Mouse (Mus musculus): ENCODE measurements at regions not wholly inside any gene's neighbourhood (a gene's known extent, or its start where the extent isn't known, plus 50 kb on each side); places are given as distances from the start of the nearest gene placed in this dataset.
"Not testable (repeated sequence)": the region's sequence is repeated elsewhere in the genome, so short reads cannot be mapped to it uniquely, and the experiment has no call there.

DNA sequence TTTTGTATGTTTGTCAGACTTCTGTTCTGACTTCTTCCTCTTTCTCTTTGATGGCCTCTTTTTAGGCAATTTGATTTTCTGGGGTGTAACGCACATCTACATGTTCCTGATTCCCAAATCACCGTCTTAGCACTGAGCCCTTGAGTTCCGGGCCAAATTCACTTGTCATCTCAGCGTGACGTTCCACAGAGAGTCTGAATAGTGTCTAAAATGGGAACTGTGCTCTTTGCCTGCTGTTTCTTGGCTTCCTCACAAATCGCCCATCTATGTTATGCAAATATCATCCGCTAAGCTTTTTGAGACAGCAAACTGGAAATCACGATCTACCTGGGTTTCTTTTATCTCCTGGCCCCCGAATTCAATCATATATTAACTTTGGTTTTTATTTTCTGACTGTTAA lies 223.8 kb upstream of the Gm6793 start:
- Histone ChIP-seq H3K4me3 (ENCODE audit: control insufficient read depth in 1 of 2, insufficient read depth in 1 of 2, low read depth in 2 of 2, low read length in 2 of 2) (no peak overlapping the region), H3K36me3 (ENCODE audit: control insufficient read depth in 1 of 2, insufficient read depth in 2 of 2, low read length in 2 of 2) (no peaks in the 10 kb centered on the region), H3K9me3 (replicated peaks; ENCODE audit: insufficient read depth, low read length) (no peaks in the 10 kb centered on the region), H3K9ac (ENCODE audit: control insufficient read depth, low read depth, low read length, poor library complexity, severe bottlenecking) (no peak overlapping the region), H3K27ac (ENCODE audit: control insufficient read depth, low read depth, low read length) (no peak overlapping the region), H3K4me1 (ENCODE audit: control insufficient read depth in 1 of 2, insufficient read depth in 2 of 2, low read length in 2 of 2) (no peaks in the 10 kb centered on the region), H3K79me2 (ENCODE audit: control insufficient read depth, insufficient read depth, low read length, poor library complexity) (no peaks in the 10 kb centered on the region), H3K27me3 (ENCODE audit: control insufficient read depth in 1 of 2, insufficient read depth in 2 of 2, low read length in 2 of 2) (no peaks in the 10 kb centered on the region)
- TF ChIP-seq ZC3H11A (IDR thresholded peaks at IDR 0.05; ENCODE audit: low read depth, low read length): no peak
- TF ChIP-seq ETS1 (IDR thresholded peaks at IDR 0.05; ENCODE audit: low read depth, low read length): no peak
- no peak for TF ChIP-seq ZNF384 (IDR thresholded peaks at IDR 0.05; ENCODE audit: low read depth, low read length)
- TF ChIP-seq GABPA (IDR thresholded peaks at IDR 0.05; ENCODE audit: low read depth, low read length): no peak
- TF ChIP-seq NELFE (IDR thresholded peaks at IDR 0.05; ENCODE audit: low read depth, low read length): no peak
- TF ChIP-seq SMC3 (IDR thresholded peaks at IDR 0.05; ENCODE audit: low read depth, low read length): no peak
- TF ChIP-seq ZMIZ1 (IDR thresholded peaks at IDR 0.05; ENCODE audit: low read depth, low read length): no peak
- no peak for TF ChIP-seq CTCF (IDR thresholded peaks at IDR 0.05 in 2 of 3, conservative IDR thresholded peaks at IDR 0.05 in 1 of 3; ENCODE audit: control insufficient read depth in 1 of 3, insufficient read depth in 1 of 3, low read depth in 2 of 3, low read length in 3 of 3, poor library complexity in 1 of 3, severe bottlenecking in 1 of 3)
- TF ChIP-seq UBTF (IDR thresholded peaks at IDR 0.05; ENCODE audit: borderline replicate concordance, insufficient read depth, low read depth, low read length): no peak
- no peak for TF ChIP-seq JUND (IDR thresholded peaks at IDR 0.05; ENCODE audit: low read depth, low read length)
- TF ChIP-seq NRF1 (IDR thresholded peaks at IDR 0.05; ENCODE audit: insufficient read depth, low read depth, low read length, poor library complexity, severe bottlenecking): no peak
- TF ChIP-seq TBP (IDR thresholded peaks at IDR 0.05; ENCODE audit: low read depth, low read length): no peak
- TF ChIP-seq MYC (IDR thresholded peaks at IDR 0.05; ENCODE audit: low read depth, low read length): no peak
- TF ChIP-seq MAFK (IDR thresholded peaks at IDR 0.05; ENCODE audit: borderline replicate concordance, low read depth, low read length): no peak
- TF ChIP-seq CHD2 (IDR thresholded peaks at IDR 0.05; ENCODE audit: low read length): no peak
- TF ChIP-seq E2F4 (IDR thresholded peaks at IDR 0.05; ENCODE audit: borderline replicate concordance, low read depth, low read length): no peak
- no peak for TF ChIP-seq POLR2AphosphoS5 (IDR thresholded peaks at IDR 0.05; ENCODE audit: borderline replicate concordance, low read depth, low read length)
- TF ChIP-seq CHD1 (IDR thresholded peaks at IDR 0.05; ENCODE audit: low read depth, low read length): no peak
- TF ChIP-seq USF2 (IDR thresholded peaks at IDR 0.05; ENCODE audit: borderline replicate concordance in 1 of 2, insufficient read depth in 1 of 2, low read depth in 1 of 2, low read length in 2 of 2): no peak
- TF ChIP-seq GATA1 (IDR thresholded peaks at IDR 0.05; ENCODE audit: low read depth, low read length): no peak
- no peak for DNase-seq (ENCODE audit: low read depth, low spot score)

DNA sequence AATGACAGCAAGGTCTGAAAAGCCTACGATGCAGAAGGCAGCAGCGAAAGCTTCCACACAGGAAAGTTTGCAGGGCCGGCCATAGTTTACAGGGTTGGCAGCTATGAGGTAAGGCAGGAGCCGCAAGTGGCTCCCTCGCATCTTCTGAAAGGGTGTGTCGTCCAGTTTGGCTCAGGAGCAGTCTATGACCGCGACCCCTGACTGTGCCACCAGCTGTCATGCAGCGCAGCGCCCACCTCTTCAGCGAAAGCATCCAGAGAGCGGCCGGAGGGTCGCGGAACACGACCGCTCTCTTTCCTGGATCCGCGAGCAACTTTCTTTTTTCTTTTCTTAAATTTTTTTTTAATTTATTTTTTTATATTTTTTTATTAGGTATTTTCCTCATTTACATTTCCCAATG lies 221.9 kb upstream of the Gm6793 start:
- H3K4me1 ChIP-seq (ENCODE audit: control insufficient read depth in 1 of 2, insufficient read depth in 2 of 2, low read length in 2 of 2); H3K4me3 ChIP-seq (ENCODE audit: control insufficient read depth in 1 of 2, insufficient read depth in 1 of 2, low read depth in 2 of 2, low read length in 2 of 2): not testable (repeated sequence)

More for the DNA sequence above, 221.9 kb upstream of the Gm6793 start:
- H3K36me3 ChIP-seq (ENCODE audit: control insufficient read depth in 1 of 2, insufficient read depth in 2 of 2, low read length in 2 of 2); H3K9ac ChIP-seq (ENCODE audit: control insufficient read depth, low read depth, low read length, poor library complexity, severe bottlenecking); H3K27ac ChIP-seq (ENCODE audit: control insufficient read depth, low read depth, low read length); H3K79me2 ChIP-seq (ENCODE audit: control insufficient read depth, insufficient read depth, low read length, poor library complexity); DNase-seq (ENCODE audit: low read depth, low spot score); H3K27me3 ChIP-seq (ENCODE audit: control insufficient read depth in 1 of 2, insufficient read depth in 2 of 2, low read length in 2 of 2); H3K9me3 ChIP-seq (replicated peaks; ENCODE audit: insufficient read depth, low read length): not testable (repeated sequence)
